Mouse (Mus musculus) embryonic facial prominence, embryonic 10.5 days (tissue): ENCODE data around the gene Eci2. TPM values are rescaled to one million over a fixed set of nuclear protein-coding genes. Genes with fewer than 3 reads are reported as not detected.
"Not testable (repeated sequence)": the region's sequence is repeated elsewhere in the genome, so short reads cannot be mapped to it uniquely, and the experiment has no call there.

ENCODE experiments used
- DNase-seq: peaks from one replicate; pipeline ENCODE4 v3.0.0-alpha.2; 2017; ENCODE audit warnings: low spot score
- H3K27ac ChIP-seq: fragments of 300-500 bp; sonication (generic); replicated peaks from 2 replicates; pipeline ENCODE4 v1.5.1; 2016; ENCODE audit warnings: mild to moderate bottlenecking
- H3K27me3 ChIP-seq: fragments of 300-500 bp; sonication (generic); replicated peaks from 2 replicates; pipeline ENCODE4 v1.6.1; 2016; ENCODE audit warnings: low read depth, mild to moderate bottlenecking; ENCODE audit not compliant: poor library complexity, severe bottlenecking
- H3K36me3 ChIP-seq: fragments of 300-500 bp; sonication (generic); replicated peaks from 2 replicates; pipeline ENCODE4 v1.6.1; 2016; ENCODE audit warnings: mild to moderate bottlenecking, moderate library complexity
- H3K4me1 ChIP-seq: fragments of 300-500 bp; sonication (generic); 2 replicates; pipeline ENCODE4 v1.6.1; 2016
- H3K4me3 ChIP-seq: fragments of 300-500 bp; sonication (generic); 2 replicates; pipeline ENCODE4 v1.5.1; 2016; ENCODE audit warnings: mild to moderate bottlenecking, moderate library complexity
- H3K9me3 ChIP-seq: fragments of 300-500 bp; sonication (generic); 2 replicates; pipeline ENCODE4 v1.6.1; 2016; ENCODE audit warnings: mild to moderate bottlenecking
- WGBS: fragments of 180-500 bp; shearing (Covaris S2); methylation state at CpG from one replicate; pipeline ENCODE4 v1.1.7; 2016; 5-methylcytosine and 5-hydroxymethylcytosine counted together
- polyA plus RNA-seq: library from polyadenylated mRNA; unstranded; fragments of >200 nt; fragmentation: Nextera tagmentation; extraction: Ambion mirVana; gene quantifications from 2 replicates; pipeline ENCODE4 v1.2.1, GENCODE M21; 2016

Gene Eci2
- polyA plus RNA-seq, 1 experiment from 2014 or later = 105 TPM

DNA sequence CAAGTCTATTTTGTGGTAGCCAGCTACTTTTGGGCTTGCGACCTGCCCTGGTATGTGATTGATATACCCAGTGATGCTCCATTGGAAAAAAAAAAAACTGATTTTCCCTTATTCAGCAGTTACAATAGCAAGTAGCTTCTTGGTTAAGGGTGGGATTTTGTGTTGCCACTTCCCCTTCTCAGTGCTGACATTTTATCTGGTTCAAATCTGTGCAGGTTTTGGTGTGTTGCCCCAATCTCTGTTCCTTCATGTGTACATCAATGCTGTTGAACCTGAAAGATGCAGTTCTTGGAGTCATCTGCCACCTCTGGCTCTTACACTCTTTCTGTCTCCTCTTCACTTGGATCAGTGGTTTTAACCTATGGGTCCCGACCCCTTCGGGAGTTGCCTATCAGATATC lies 1.5 kb upstream of the Eci2 start:
- Histone ChIP-seq H3K36me3 (no peaks in the 10 kb centered on the region), H3K27ac (no peak overlapping the region), H3K9me3 (no peaks in the 10 kb centered on the region), H3K4me1 (0 out of 2 replicates have a peak, but pooled peaks cover 2% of the 10 kb centered on the region), H3K4me3 (no peak overlapping the region), H3K27me3 (no peaks in the 10 kb centered on the region)
- no peak for DNase-seq
- WGBS = 92% methylated on average over 3 of the region's 3 CpGs

DNA sequence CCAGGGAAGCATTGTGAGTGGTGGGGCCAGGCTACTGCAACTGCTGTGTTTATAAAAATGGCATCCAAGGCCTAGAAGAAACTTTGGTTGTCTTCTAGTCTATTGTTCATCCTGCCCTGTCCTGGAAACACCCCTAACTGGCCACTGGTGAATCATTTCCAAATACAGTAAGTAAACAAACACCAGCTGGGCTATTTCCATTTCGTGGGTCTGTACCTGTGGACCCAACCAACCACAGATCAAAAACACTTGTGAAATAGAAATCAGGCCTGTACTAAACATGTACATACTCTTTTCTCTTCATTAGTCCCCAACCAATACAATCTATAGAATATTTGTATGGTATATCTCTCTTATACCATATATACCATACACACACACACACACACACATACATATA lies 3.5 kb downstream of the Eci2 start:
- not testable (repeated sequence) for H3K27me3 ChIP-seq, H3K9me3 ChIP-seq, H3K36me3 ChIP-seq, H3K4me3 ChIP-seq, H3K4me1 ChIP-seq, H3K27ac ChIP-seq, DNase-seq
- WGBS = 84% methylated on average over 1 of the region's 1 CpGs

DNA sequence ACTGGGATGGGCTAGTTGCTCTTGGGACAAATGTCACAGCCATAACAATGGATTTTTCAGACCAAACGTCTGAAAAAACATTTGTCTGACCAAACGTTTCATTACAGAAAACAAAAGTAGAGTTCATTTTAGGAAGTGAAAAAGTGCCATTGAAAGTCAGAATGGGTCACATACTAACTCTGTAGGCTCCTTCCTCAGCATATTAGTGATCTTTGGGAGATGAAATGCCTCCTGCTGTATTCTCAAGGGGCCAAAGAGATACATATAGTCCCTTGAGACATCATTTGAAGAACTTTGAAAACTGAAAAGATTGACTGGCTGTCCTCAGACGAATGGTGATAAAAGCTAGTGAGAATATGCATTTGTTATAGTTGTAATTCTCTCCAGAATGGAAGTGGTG lies 6.5 kb downstream of the Eci2 start:
- no peak for DNase-seq
- 78% methylated on average over 3 of the region's 3 CpGs for WGBS
- Histone ChIP-seq H3K4me1 (no peaks in the 10 kb centered on the region), H3K9me3 (no peaks in the 10 kb centered on the region), H3K4me3 (no peak overlapping the region), H3K36me3 (no peaks in the 10 kb centered on the region), H3K27ac (no peak overlapping the region), H3K27me3 (no peaks in the 10 kb centered on the region)

DNA sequence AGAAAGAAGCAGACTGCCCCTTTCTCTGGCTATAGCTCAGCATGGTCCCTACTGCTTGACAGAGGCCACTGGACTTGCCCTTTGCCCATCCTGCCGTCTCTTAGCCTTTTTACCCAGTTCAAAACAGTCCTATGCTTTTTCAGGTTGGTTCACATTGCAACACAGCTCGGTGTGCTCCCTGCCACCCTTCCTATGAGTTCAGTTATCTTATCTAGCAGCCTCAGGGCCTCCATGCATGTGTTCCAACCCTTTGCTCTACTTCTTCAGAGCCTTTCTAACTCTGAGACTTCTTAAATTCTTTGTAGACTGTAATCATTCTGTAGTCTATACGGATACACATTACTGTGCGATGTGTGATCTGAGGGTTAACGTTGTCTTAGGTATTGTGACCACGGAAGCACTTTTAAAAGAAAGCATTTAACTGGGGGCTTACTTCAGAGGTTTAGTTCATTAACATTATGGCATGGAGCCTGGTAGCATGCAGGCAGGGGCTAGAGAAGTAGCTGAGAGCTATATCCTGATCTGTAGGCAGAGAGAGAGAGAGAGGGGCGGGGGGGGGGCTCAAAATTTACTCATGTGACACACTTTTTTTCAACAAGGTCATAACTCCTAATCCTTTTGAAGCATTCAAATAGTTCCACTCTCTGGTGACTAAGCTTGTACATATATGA lies 7.9 kb downstream of the Eci2 start:
- no peaks in the 10 kb centered on the region for H3K4me1 ChIP-seq
- H3K27ac ChIP-seq = no peak overlapping the region
- no peak overlapping the region for H3K4me3 ChIP-seq
- peaks cover 6% of the 10 kb centered on the region; the same call in 1 of the 2 replicates for H3K9me3 ChIP-seq
- H3K27me3 ChIP-seq = no peaks in the 10 kb centered on the region
- no peak for DNase-seq
- H3K36me3 ChIP-seq = no peaks in the 10 kb centered on the region
- WGBS = 86% methylated on average over 7 of the region's 7 CpGs

DNA sequence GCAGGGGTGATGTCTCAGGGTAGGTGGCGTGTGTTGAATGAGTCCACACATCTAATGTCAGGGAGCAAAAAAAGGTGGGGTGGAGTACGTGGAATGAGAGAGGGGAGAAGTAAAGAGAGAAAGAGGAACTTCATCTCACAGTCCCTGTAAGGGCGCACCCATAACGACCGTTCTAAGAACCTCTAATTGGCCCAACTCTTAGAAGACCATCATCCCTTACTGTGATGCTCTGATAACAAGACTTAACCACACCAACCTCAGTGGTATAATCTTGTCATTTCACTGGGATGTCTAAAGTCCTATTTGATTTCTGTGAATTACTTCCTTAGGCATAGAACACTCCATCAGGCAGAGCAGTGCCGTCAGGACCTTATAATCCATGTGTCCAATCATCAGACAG lies 9.5 kb downstream of the Eci2 start:
- H3K9me3 ChIP-seq = peaks cover 9% of the 10 kb centered on the region; the same call in 1 of the 2 replicates
- no peaks in the 10 kb centered on the region for H3K27me3 ChIP-seq
- no peak overlapping the region for H3K4me3 ChIP-seq
- H3K4me1 ChIP-seq = no peaks in the 10 kb centered on the region
- WGBS = 87% methylated on average over 6 of the region's 6 CpGs
- DNase-seq = no peak
- H3K27ac ChIP-seq = no peak overlapping the region
- no peaks in the 10 kb centered on the region for H3K36me3 ChIP-seq

DNA sequence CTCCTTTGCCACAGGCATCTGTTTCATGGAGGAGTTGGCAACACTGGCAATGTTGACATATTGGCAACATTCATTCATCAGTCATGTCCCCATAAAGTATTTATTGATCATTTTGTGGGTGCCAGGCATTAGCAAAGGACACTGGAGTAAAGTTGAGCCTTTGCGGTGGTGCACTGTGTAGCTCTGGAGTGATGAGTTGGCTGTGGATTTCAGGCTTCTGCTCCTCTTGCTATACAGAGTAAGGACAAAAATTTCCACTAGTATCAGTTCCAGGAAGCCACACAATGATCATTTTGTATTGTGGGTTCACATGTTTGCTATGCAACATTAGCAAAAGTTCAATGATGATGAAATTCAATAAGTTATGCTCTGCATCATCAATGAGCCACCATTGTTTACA lies 10.8 kb downstream of the Eci2 start:
- DNase-seq = no peak
- WGBS = 99% methylated on average over 1 of the region's 1 CpGs
- no peaks in the 10 kb centered on the region for H3K27me3 ChIP-seq

DNA sequence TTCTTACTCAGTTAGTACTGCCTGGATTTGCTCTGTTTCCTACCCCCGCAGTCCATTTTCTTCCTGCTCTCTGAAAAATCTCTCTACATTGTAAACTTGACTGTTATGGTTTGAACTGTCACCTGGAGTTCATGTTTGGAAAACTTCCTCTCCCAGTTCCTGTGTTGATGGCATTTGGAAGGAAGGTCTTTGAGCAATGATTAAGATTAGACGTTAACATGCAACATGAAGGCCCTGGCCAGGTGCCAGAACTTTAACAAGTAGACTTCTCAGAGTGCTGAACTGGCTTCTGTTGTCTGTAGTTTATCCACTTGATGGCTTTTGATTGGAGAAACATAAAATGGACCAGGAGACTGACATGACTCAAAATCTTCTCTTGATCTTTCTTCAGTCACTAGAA lies 31.0 kb downstream of the Eci2 start:
- H3K27me3 ChIP-seq = no peaks in the 10 kb centered on the region
- H3K27ac ChIP-seq = no peak overlapping the region
- 89% methylated on average over 2 of the region's 2 CpGs for WGBS
- H3K9me3 ChIP-seq = no peaks in the 10 kb centered on the region
- H3K36me3 ChIP-seq = no peaks in the 10 kb centered on the region
- H3K4me3 ChIP-seq = no peak overlapping the region
- H3K4me1 ChIP-seq = peaks cover 15% of the 10 kb centered on the region
- DNase-seq = no peak

More for the DNA sequence above, 10.8 kb downstream of the Eci2 start:
- Histone ChIP-seq H3K4me1 (no peaks in the 10 kb centered on the region), H3K36me3 (no peaks in the 10 kb centered on the region), H3K4me3 (no peak overlapping the region), H3K9me3 (peaks cover 9% of the 10 kb centered on the region; the same call in 1 of the 2 replicates), H3K27ac (no peak overlapping the region)

DNA sequence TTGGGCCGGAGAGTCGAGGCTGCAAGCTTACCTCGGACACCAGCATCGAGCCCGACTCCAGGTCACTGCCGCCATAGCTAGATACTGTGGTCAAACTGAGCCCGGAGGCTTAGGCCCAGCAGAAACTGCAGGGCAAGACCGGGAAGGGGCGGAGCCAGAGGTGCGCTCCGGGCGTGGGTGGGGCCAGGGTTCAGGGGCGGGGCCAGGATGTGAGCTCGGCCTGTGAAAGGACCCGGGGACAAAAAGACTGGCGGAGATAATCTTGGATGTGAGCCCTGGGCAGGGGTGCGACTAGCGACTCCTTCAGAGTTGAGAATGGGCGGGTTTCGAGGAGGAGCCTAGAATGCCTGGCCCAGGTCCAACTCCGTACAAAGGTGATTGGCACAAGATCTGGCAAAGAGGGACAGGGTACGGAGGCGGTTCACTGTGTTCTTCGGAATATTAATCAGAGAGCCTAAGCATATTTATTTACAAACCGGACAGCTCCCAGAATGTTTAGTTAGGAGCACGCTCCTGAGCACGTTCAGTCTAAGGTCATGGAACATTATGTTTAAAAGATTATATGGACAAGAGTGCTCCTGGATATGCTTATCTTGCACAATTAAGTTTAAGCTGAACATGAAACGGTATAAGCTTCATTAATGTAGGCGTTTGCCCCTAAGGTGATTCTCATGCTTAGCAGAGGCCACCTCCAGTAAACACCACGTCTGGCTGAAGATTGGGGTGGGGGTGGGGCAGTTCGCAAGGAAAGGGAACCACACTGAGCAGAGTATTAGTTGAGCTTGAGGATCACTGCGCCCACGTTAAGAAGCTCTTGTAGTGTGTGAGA lies 32.7 kb downstream of the Eci2 start:
- H3K4me3 ChIP-seq = peak overlapping the region; percentile 73
- no peaks in the 10 kb centered on the region for H3K9me3 ChIP-seq
- 1% methylated on average over 33 of the region's 33 CpGs for WGBS
- DNase-seq = peak; percentile 97
- no peaks in the 10 kb centered on the region for H3K27me3 ChIP-seq
- H3K27ac ChIP-seq = peak overlapping the region; percentile 94
- H3K36me3 ChIP-seq = peaks cover 14% of the 10 kb centered on the region
- peaks cover 15% of the 10 kb centered on the region for H3K4me1 ChIP-seq

DNA sequence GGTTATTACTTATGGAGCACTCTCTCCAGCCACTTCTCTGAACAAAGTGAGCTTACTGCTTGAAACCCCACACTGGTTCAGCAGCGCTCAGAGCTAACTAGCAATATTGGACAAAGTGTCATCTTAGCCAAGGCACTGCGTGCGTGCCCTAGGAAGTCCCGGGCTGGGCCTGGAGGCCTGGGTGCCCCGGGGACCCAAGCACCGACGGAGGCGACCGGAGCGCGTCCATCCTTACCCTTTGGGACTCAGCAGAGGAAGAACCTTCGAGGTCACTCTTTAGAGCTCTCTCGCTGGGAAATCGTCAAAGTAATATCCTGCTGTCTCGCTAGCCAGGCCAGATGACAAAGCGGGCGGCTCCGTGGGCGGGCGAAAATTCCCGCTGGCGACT lies 33.3 kb downstream of the Eci2 start:
- H3K9me3 ChIP-seq = no peaks in the 10 kb centered on the region
- H3K4me3 ChIP-seq = peak overlapping the region; percentile 73
- peak overlapping the region; percentile 94 for H3K27ac ChIP-seq
- peaks cover 20% of the 10 kb centered on the region for H3K36me3 ChIP-seq
- no peak for DNase-seq
- H3K27me3 ChIP-seq = no peaks in the 10 kb centered on the region
- 3% methylated on average over 22 of the region's 22 CpGs for WGBS
- peaks cover 15% of the 10 kb centered on the region for H3K4me1 ChIP-seq

DNA sequence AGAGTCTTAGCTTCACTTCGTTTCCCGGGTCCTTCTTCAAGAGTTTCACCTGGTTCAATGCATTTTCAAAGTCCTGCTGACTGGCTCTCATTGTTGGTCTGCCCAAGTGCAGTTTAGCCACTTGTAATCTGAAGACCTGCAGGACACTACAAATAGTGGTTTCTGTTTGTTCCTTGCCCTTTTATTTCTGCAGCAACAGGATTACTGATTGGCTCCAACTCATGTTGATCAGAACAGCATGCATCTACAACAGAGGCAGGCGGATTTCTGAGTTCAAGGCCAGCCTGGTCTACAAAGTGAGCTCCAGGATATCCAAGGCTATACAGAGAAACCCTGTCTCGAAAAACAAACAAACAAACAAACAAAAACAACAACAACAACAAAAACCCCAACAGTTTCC lies 33.8 kb downstream of the Eci2 start:
- no peaks in the 10 kb centered on the region for H3K9me3 ChIP-seq
- DNase-seq = no peak
- H3K27ac ChIP-seq = peak overlapping the region; percentile 94
- 82% methylated on average over 4 of the region's 4 CpGs for WGBS
- H3K4me3 ChIP-seq = peak overlapping the region; percentile 73
- no peaks in the 10 kb centered on the region for H3K27me3 ChIP-seq
- H3K36me3 ChIP-seq = peaks cover 25% of the 10 kb centered on the region
- H3K4me1 ChIP-seq = peaks cover 15% of the 10 kb centered on the region

DNA sequence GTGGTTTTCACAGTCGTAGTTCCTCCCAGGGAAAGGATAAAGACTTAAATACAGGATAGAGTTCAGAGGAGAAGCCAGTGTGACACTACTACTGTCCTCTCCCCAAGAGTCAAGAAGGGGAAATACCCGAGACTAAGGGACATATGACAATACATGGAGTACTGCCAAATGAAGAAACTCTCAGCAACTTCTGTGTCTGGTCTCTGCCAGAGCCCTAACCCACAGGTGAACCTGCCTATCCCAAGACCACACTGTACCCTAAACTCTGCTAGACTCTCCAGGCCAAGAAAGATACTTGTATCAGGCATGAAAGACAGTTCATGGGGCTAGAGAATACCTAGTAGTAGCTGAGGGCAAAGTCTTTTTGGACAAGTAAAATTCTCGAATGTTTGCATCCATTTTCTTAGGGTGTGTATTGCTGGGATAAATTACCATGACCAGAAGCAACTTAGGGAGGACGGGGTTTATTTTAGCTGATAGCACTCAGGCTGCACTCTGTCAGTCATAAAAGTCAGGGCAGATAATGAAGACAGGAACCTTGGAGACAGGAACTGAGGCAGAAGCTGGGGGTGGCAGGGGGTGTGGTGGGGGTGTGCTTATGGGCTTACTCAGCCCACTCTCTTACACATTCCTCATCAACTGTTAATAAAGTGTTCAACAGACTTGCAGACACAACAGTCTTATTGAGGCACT lies 35.2 kb downstream of the Eci2 start:
- DNase-seq = no peak
- H3K9me3 ChIP-seq = no peaks in the 10 kb centered on the region
- H3K4me1 ChIP-seq = peaks cover 15% of the 10 kb centered on the region
- no peak overlapping the region for H3K27ac ChIP-seq
- 81% methylated on average over 4 of the region's 4 CpGs for WGBS
- H3K27me3 ChIP-seq = no peaks in the 10 kb centered on the region
- no peak overlapping the region for H3K4me3 ChIP-seq
- H3K36me3 ChIP-seq = peaks cover 38% of the 10 kb centered on the region

DNA sequence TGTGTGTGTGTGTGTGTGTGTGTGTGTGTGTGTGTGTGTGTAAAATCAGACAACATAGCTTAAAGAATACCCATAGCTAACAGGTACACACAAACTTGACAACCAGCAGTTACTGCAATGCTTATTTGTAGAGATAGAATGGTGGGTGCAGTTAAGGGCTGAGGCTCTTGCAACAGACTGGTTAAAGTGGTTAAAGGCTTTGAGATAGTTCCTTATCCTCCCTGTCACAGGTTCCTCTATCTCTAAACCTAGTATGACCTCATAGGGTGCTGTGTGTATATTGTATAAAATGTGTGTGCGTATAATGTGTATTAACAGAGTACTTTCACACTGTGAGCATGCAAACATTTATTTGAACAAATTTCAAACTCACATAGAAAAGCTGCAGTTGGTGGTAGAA lies 43.4 kb downstream of the Eci2 start:
- H3K4me3 ChIP-seq, H3K27me3 ChIP-seq, H3K27ac ChIP-seq, DNase-seq, H3K9me3 ChIP-seq, H3K4me1 ChIP-seq: not testable (repeated sequence)
- peaks cover 96% of the 10 kb centered on the region for H3K36me3 ChIP-seq
- WGBS = 95% methylated on average over 1 of the region's 1 CpGs
